Mouse (Mus musculus) telencephalon, adult 2 months (tissue): Measurements from ENCODE around the gene Cd300lf.

Experiments
- DNase-seq: peaks from one replicate; pipeline ENCODE4 v3.0.0-alpha.2; 2011; ENCODE audit warnings: low read depth, low spot score

The Cd300lf gene

GRCm38 (mm10) chr11:115077436-115077835 is 56.4 kb downstream of the Cd300lf start:
- DNase-seq, result no peak

- DNase-seq, result no peak
These were observed 57.9 kb downstream of the Cd300lf start for GRCm38 (mm10) chr11:115075859-115076258.

- DNase-seq, result no peak
These were observed 58.4 kb downstream of the Cd300lf start for GRCm38 (mm10) chr11:115075407-115075806.

- no peak for DNase-seq
These were observed 60.8 kb downstream of the Cd300lf start for GRCm38 (mm10) chr11:115073002-115073401.

GRCm38 (mm10) chr11:115071631-115072294 is 62.0 kb downstream of the Cd300lf start:
- DNase-seq, result no peak

GRCm38 (mm10) chr11:115071015-115071551 is 62.7 kb downstream of the Cd300lf start:
- DNase-seq, result no peak

GRCm38 (mm10) chr11:115066768-115067167 is 67.0 kb downstream of the Cd300lf start:
- DNase-seq, result no peak
